Mouse (Mus musculus): ENCODE data around the gene Ccl22. TPM values are rescaled to one million over a fixed set of nuclear protein-coding genes. Genes with fewer than 3 reads are reported as not detected.
A peak's percentile ranks its signal among the peaks of the same experiment; 100 is the strongest.

Ccl22 gene
- polyA plus RNA-seq, 1 experiment from 2014 or later = not detected

- 79% methylated on average over 9 of the region's 9 CpGs for WGBS
- no peak overlapping the region for H3K27ac ChIP-seq (replicated peaks)
- no peaks in the 10 kb centered on the region for H3K9me3 ChIP-seq
- no peak for ATAC-seq (ENCODE audit: low FRiP score, low read depth)
- H3K36me3 ChIP-seq = no peaks in the 10 kb centered on the region
- no peaks in the 10 kb centered on the region for H3K4me1 ChIP-seq (replicated peaks)
- H3K9ac ChIP-seq = no peak overlapping the region
- no peaks in the 10 kb centered on the region for H3K27me3 ChIP-seq
- no peak overlapping the region for H3K4me2 ChIP-seq
- H3K4me3 ChIP-seq = no peak overlapping the region
Observed at GRCm38 (mm10) chr8:94706732-94707395, 38.5 kb upstream of the Ccl22 start.

- Histone ChIP-seq H3K36me3 (no peaks in the 10 kb centered on the region), H3K4me1 (replicated peaks) (0 out of 2 replicates have a peak, but pooled peaks cover 4% of the 10 kb centered on the region), H3K27ac (replicated peaks) (no peak overlapping the region), H3K4me2 (no peak overlapping the region), H3K9me3 (no peaks in the 10 kb centered on the region), H3K27me3 (no peaks in the 10 kb centered on the region), H3K9ac (no peak overlapping the region), H3K4me3 (no peak overlapping the region)
- WGBS = 48% methylated on average over 8 of the region's 8 CpGs
- ATAC-seq (ENCODE audit: low FRiP score, low read depth) = no peak
Observed at GRCm38 (mm10) chr8:94710336-94710735, 35.1 kb upstream of the Ccl22 start.

GRCm38 (mm10) chr8:94711160-94711718, 34.2 kb upstream of the Ccl22 start:
- no peaks in the 10 kb centered on the region for H3K36me3 ChIP-seq
- WGBS = 54% methylated on average over 5 of the region's 5 CpGs
- H3K9ac ChIP-seq = no peak overlapping the region
- H3K27me3 ChIP-seq = no peaks in the 10 kb centered on the region
- H3K9me3 ChIP-seq = no peaks in the 10 kb centered on the region
- no peak overlapping the region for H3K4me3 ChIP-seq
- peak overlapping the region; percentile 32; the same call in 1 of the 2 replicates for H3K27ac ChIP-seq (replicated peaks)
- ATAC-seq (ENCODE audit: low FRiP score, low read depth) = no peak
- H3K4me1 ChIP-seq (replicated peaks) = 0 out of 2 replicates have a peak, but pooled peaks cover 4% of the 10 kb centered on the region
- H3K4me2 ChIP-seq = no peak overlapping the region

- no peak overlapping the region for H3K9ac ChIP-seq
- H3K4me2 ChIP-seq = no peak overlapping the region
- H3K27ac ChIP-seq (replicated peaks) = no peak overlapping the region
- H3K36me3 ChIP-seq = no peaks in the 10 kb centered on the region
- no peak overlapping the region for H3K4me3 ChIP-seq
- 36% methylated on average over 5 of the region's 5 CpGs for WGBS
- no peak for ATAC-seq (ENCODE audit: low FRiP score, low read depth)
- 0 out of 2 replicates have a peak, but pooled peaks cover 4% of the 10 kb centered on the region for H3K4me1 ChIP-seq (replicated peaks)
- H3K27me3 ChIP-seq = no peaks in the 10 kb centered on the region
- no peaks in the 10 kb centered on the region for H3K9me3 ChIP-seq
Observed at GRCm38 (mm10) chr8:94714556-94714955, 30.8 kb upstream of the Ccl22 start.

GRCm38 (mm10) chr8:94715871-94716270, 29.5 kb upstream of the Ccl22 start:
- H3K4me3 ChIP-seq = no peak overlapping the region
- no peak overlapping the region for H3K9ac ChIP-seq
- no peaks in the 10 kb centered on the region for H3K27me3 ChIP-seq
- no peak overlapping the region for H3K4me2 ChIP-seq
- no peaks in the 10 kb centered on the region for H3K36me3 ChIP-seq
- 84% methylated on average over 3 of the region's 3 CpGs for WGBS
- ATAC-seq (ENCODE audit: low FRiP score, low read depth) = no peak
- H3K4me1 ChIP-seq (replicated peaks) = 0 out of 2 replicates have a peak, but pooled peaks cover 4% of the 10 kb centered on the region
- H3K9me3 ChIP-seq = no peaks in the 10 kb centered on the region
- no peak overlapping the region for H3K27ac ChIP-seq (replicated peaks)

GRCm38 (mm10) chr8:94716841-94717240, 28.5 kb upstream of the Ccl22 start:
- no peak overlapping the region for H3K4me2 ChIP-seq
- no peak overlapping the region for H3K9ac ChIP-seq
- H3K4me3 ChIP-seq = no peak overlapping the region
- 96% methylated on average over 1 of the region's 1 CpGs for WGBS
- ATAC-seq (ENCODE audit: low FRiP score, low read depth) = no peak
- H3K4me1 ChIP-seq (replicated peaks) = 0 out of 2 replicates have a peak, but pooled peaks cover 4% of the 10 kb centered on the region
- H3K27ac ChIP-seq (replicated peaks) = no peak overlapping the region
- H3K9me3 ChIP-seq = no peaks in the 10 kb centered on the region
- H3K27me3 ChIP-seq = no peaks in the 10 kb centered on the region
- no peaks in the 10 kb centered on the region for H3K36me3 ChIP-seq

- H3K36me3 ChIP-seq = no peaks in the 10 kb centered on the region
- ATAC-seq (ENCODE audit: low FRiP score, low read depth) = no peak
- WGBS = 89% methylated on average over 5 of the region's 5 CpGs
Observed at GRCm38 (mm10) chr8:94725998-94726397, 19.4 kb upstream of the Ccl22 start.

GRCm38 (mm10) chr8:94729301-94729700, 16.1 kb upstream of the Ccl22 start:
- Histone ChIP-seq H3K36me3 (no peaks in the 10 kb centered on the region), H3K27ac (replicated peaks) (no peak overlapping the region), H3K4me1 (replicated peaks) (no peaks in the 10 kb centered on the region), H3K9me3 (no peaks in the 10 kb centered on the region), H3K27me3 (no peaks in the 10 kb centered on the region), H3K4me3 (no peak overlapping the region), H3K4me2 (no peak overlapping the region), H3K9ac (no peak overlapping the region)
- ATAC-seq (ENCODE audit: low FRiP score, low read depth) = no peak
- WGBS = 79% methylated on average over 4 of the region's 4 CpGs

More at GRCm38 (mm10) chr8:94725998-94726397, 19.4 kb upstream of the Ccl22 start:
- Histone ChIP-seq H3K9ac (no peak overlapping the region), H3K4me2 (no peak overlapping the region), H3K27me3 (no peaks in the 10 kb centered on the region), H3K4me3 (no peak overlapping the region), H3K4me1 (replicated peaks) (no peaks in the 10 kb centered on the region), H3K27ac (replicated peaks) (no peak overlapping the region), H3K9me3 (no peaks in the 10 kb centered on the region)

- Histone ChIP-seq H3K27me3 (no peaks in the 10 kb centered on the region), H3K9ac (no peak overlapping the region), H3K36me3 (no peaks in the 10 kb centered on the region), H3K27ac (replicated peaks) (no peak overlapping the region), H3K4me3 (no peak overlapping the region), H3K9me3 (no peaks in the 10 kb centered on the region), H3K4me1 (replicated peaks) (no peaks in the 10 kb centered on the region), H3K4me2 (no peak overlapping the region)
- 70% methylated on average over 5 of the region's 5 CpGs for WGBS
- no peak for ATAC-seq (ENCODE audit: low FRiP score, low read depth)
Observed at GRCm38 (mm10) chr8:94733821-94734465, 11.4 kb upstream of the Ccl22 start.

- ATAC-seq (ENCODE audit: low FRiP score, low read depth) = no peak
- Histone ChIP-seq H3K4me2 (no peak overlapping the region), H3K27me3 (no peaks in the 10 kb centered on the region), H3K27ac (replicated peaks) (no peak overlapping the region), H3K4me3 (no peak overlapping the region), H3K36me3 (no peaks in the 10 kb centered on the region), H3K9ac (no peak overlapping the region), H3K9me3 (no peaks in the 10 kb centered on the region), H3K4me1 (replicated peaks) (no peaks in the 10 kb centered on the region)
- 79% methylated on average over 7 of the region's 7 CpGs for WGBS
Observed at GRCm38 (mm10) chr8:94734735-94735350, 10.5 kb upstream of the Ccl22 start.

GRCm38 (mm10) chr8:94735426-94736094, 9.8 kb upstream of the Ccl22 start:
- Histone ChIP-seq H3K27ac (replicated peaks) (no peak overlapping the region), H3K9ac (no peak overlapping the region), H3K4me1 (replicated peaks) (no peaks in the 10 kb centered on the region), H3K9me3 (no peaks in the 10 kb centered on the region), H3K4me3 (no peak overlapping the region), H3K4me2 (no peak overlapping the region), H3K27me3 (no peaks in the 10 kb centered on the region), H3K36me3 (no peaks in the 10 kb centered on the region)
- WGBS = 80% methylated on average over 5 of the region's 5 CpGs
- no peak for ATAC-seq (ENCODE audit: low FRiP score, low read depth)

- Histone ChIP-seq H3K27ac (replicated peaks) (no peak overlapping the region), H3K4me2 (no peak overlapping the region), H3K27me3 (no peaks in the 10 kb centered on the region), H3K4me3 (no peak overlapping the region), H3K4me1 (replicated peaks) (no peaks in the 10 kb centered on the region), H3K9me3 (no peaks in the 10 kb centered on the region), H3K9ac (no peak overlapping the region), H3K36me3 (no peaks in the 10 kb centered on the region)
- WGBS = 77% methylated on average over 6 of the region's 6 CpGs
- ATAC-seq (ENCODE audit: low FRiP score, low read depth) = no peak
Observed at GRCm38 (mm10) chr8:94739829-94740228, 5.6 kb upstream of the Ccl22 start.

Data from hindbrain, embryonic 15.5 days (tissue).